Mouse (Mus musculus) forebrain, embryonic 16.5 days (tissue): ENCODE measurements around the gene Trp53rkb. TPM values are rescaled to one million over a fixed set of nuclear protein-coding genes. Genes with fewer than 3 reads are reported as not detected.
"Not testable (repeated sequence)": the region's sequence is repeated elsewhere in the genome, so short reads cannot be mapped to it uniquely, and the experiment has no call there.

Experiments used
- ATAC-seq: fragments of 200-750 bp; cut with Nextera tagmentation; 2 replicates; pipeline ENCODE4 v1.8.0; 2017; ENCODE audit warnings: mild to moderate bottlenecking, moderate library complexity
- H3K27ac ChIP-seq: fragments of 300-500 bp; sonication (generic); 2 replicates; pipeline ENCODE4 v1.5.1; 2014; ENCODE audit warnings: low read length, control low read depth
- H3K27me3 ChIP-seq: fragments of 300-500 bp; sonication (generic); replicated peaks from 2 replicates; pipeline ENCODE4 v1.6.1; 2014; ENCODE audit warnings: low read length; ENCODE audit not compliant: control insufficient read depth, insufficient read depth
- H3K36me3 ChIP-seq: fragments of 300-500 bp; sonication (generic); 2 replicates; pipeline ENCODE4 v1.6.1; 2014; ENCODE audit not compliant: control insufficient read depth, insufficient read depth
- H3K4me1 ChIP-seq: fragments of 300-500 bp; sonication (generic); replicated peaks from 2 replicates; pipeline ENCODE4 v1.6.1; 2014; ENCODE audit warnings: low read length; ENCODE audit not compliant: control insufficient read depth, insufficient read depth
- H3K4me2 ChIP-seq: fragments of 300-500 bp; sonication (generic); 2 replicates; pipeline ENCODE4 v1.6.1; 2014; ENCODE audit warnings: mild to moderate bottlenecking, low read length, control low read depth
- H3K4me3 ChIP-seq: fragments of 300-500 bp; sonication (generic); replicated peaks from 2 replicates; pipeline ENCODE4 v1.5.1; 2014; ENCODE audit warnings: mild to moderate bottlenecking, low read length, control low read depth
- H3K9ac ChIP-seq: fragments of 300-500 bp; sonication (generic); replicated peaks from 2 replicates; pipeline ENCODE4 v1.6.1; 2014; ENCODE audit warnings: low read depth, low read length, control low read depth
- H3K9me3 ChIP-seq: fragments of 300-500 bp; sonication (generic); 2 replicates; pipeline ENCODE4 v1.6.1; 2016; ENCODE audit warnings: low read length; ENCODE audit not compliant: control insufficient read depth
- whole genome bisulfite sequencing: fragments of 180-500 bp; shearing (Covaris S2); extraction: QIAGEN DNeasy Blood & Tissue Kit; methylation state at CpG from one replicate; pipeline ENCODE4 v1.1.7; 2014; 5-methylcytosine and 5-hydroxymethylcytosine counted together
- polyA plus RNA-seq: library from polyadenylated mRNA; unstranded; fragments of >200 nt; fragmentation: Nextera tagmentation; extraction: Ambion mirVana; gene quantifications from 2 replicates; pipeline ENCODE4 v1.2.1, GENCODE M21; 2015

Gene Trp53rkb
- polyA plus RNA-seq, 1 experiment from 2014 or later = 8.7 TPM

- 0 out of 2 replicates have a peak overlapping the region, but pooled peaks have one; percentile 37 for H3K27ac ChIP-seq
- WGBS = under 1% methylated on average over 35 of the region's 35 CpGs
- H3K9me3 ChIP-seq = no peaks in the 10 kb centered on the region
- H3K36me3 ChIP-seq = no peaks in the 10 kb centered on the region
- H3K4me3 ChIP-seq = peak overlapping the region; percentile 66
- peaks cover 15% of the 10 kb centered on the region for H3K4me1 ChIP-seq
- H3K4me2 ChIP-seq = peak overlapping the region; percentile 90
- H3K9ac ChIP-seq = peak overlapping the region; percentile 84
- H3K27me3 ChIP-seq = no peaks in the 10 kb centered on the region
- peak; percentile 99 for ATAC-seq
Observed at GRCm38 (mm10) chr2:166786353-166787004, 5.9 kb upstream of the Trp53rkb start.

GRCm38 (mm10) chr2:166791738-166792137 lies 593 bp upstream of the Trp53rkb start:
- Histone ChIP-seq H3K36me3 (peaks cover 5% of the 10 kb centered on the region), H3K4me1 (peaks cover 23% of the 10 kb centered on the region), H3K27me3 (no peaks in the 10 kb centered on the region), H3K9me3 (no peaks in the 10 kb centered on the region), H3K4me2 (no peak overlapping the region), H3K4me3 (no peak overlapping the region), H3K9ac (no peak overlapping the region), H3K27ac (peak overlapping the region; percentile 5; the same call in 1 of the 2 replicates)
- ATAC-seq = no peak
- WGBS = 57% methylated on average over 5 of the region's 5 CpGs

- Histone ChIP-seq H3K4me2 (peak overlapping the region; percentile 71), H3K4me3 (peak overlapping the region; percentile 74), H3K4me1 (peaks cover 19% of the 10 kb centered on the region), H3K36me3 (peaks cover 15% of the 10 kb centered on the region), H3K9ac (peak overlapping the region; percentile 78), H3K27ac (peak overlapping the region; percentile 44)
- ATAC-seq = peak; percentile 93
- WGBS = under 1% methylated on average over 67 of the region's 76 CpGs
- H3K27me3 ChIP-seq, H3K9me3 ChIP-seq: not testable (repeated sequence)
Observed at GRCm38 (mm10) chr2:166793542-166794214, 1.3 kb downstream of the Trp53rkb start.

GRCm38 (mm10) chr2:166799615-166800472 lies 7.5 kb downstream of the Trp53rkb start:
- H3K9ac ChIP-seq = no peak overlapping the region
- H3K36me3 ChIP-seq = peaks cover 17% of the 10 kb centered on the region
- no peaks in the 10 kb centered on the region for H3K9me3 ChIP-seq
- no peaks in the 10 kb centered on the region for H3K4me1 ChIP-seq
- H3K27ac ChIP-seq = no peak overlapping the region
- no peak overlapping the region for H3K4me2 ChIP-seq
- WGBS = 81% methylated on average over 11 of the region's 11 CpGs
- no peak for ATAC-seq
- no peak overlapping the region for H3K4me3 ChIP-seq
- no peaks in the 10 kb centered on the region for H3K27me3 ChIP-seq

- WGBS = 89% methylated on average over 7 of the region's 7 CpGs
- H3K27ac ChIP-seq = no peak overlapping the region
- no peaks in the 10 kb centered on the region for H3K9me3 ChIP-seq
- no peak overlapping the region for H3K9ac ChIP-seq
- H3K4me1 ChIP-seq = peaks cover 3% of the 10 kb centered on the region; the same call in 1 of the 2 replicates
- no peak for ATAC-seq
- H3K36me3 ChIP-seq = peaks cover 17% of the 10 kb centered on the region
- H3K4me2 ChIP-seq = no peak overlapping the region
- no peaks in the 10 kb centered on the region for H3K27me3 ChIP-seq
- H3K4me3 ChIP-seq = no peak overlapping the region
Observed at GRCm38 (mm10) chr2:166800473-166800857, 8.1 kb downstream of the Trp53rkb start.

- H3K4me1 ChIP-seq = peaks cover 10% of the 10 kb centered on the region
- no peak overlapping the region for H3K9ac ChIP-seq
- H3K9me3 ChIP-seq = no peaks in the 10 kb centered on the region
- no peak overlapping the region for H3K4me2 ChIP-seq
- no peak overlapping the region for H3K27ac ChIP-seq
- no peaks in the 10 kb centered on the region for H3K27me3 ChIP-seq
- 83% methylated on average over 2 of the region's 2 CpGs for WGBS
- no peak for ATAC-seq
- peaks cover 14% of the 10 kb centered on the region for H3K36me3 ChIP-seq
- no peak overlapping the region for H3K4me3 ChIP-seq
Observed at GRCm38 (mm10) chr2:166801436-166801835, 9.1 kb downstream of the Trp53rkb start.

GRCm38 (mm10) chr2:166803298-166803697 lies 11.0 kb downstream of the Trp53rkb start:
- no peaks in the 10 kb centered on the region for H3K9me3 ChIP-seq
- ATAC-seq = no peak
- peaks cover 11% of the 10 kb centered on the region for H3K4me1 ChIP-seq
- 87% methylated on average over 3 of the region's 3 CpGs for WGBS
- 0 out of 2 replicates have a peak, but pooled peaks cover 2% of the 10 kb centered on the region for H3K36me3 ChIP-seq
- H3K4me3 ChIP-seq = no peak overlapping the region
- H3K27me3 ChIP-seq = no peaks in the 10 kb centered on the region
- H3K4me2 ChIP-seq = no peak overlapping the region
- no peak overlapping the region for H3K27ac ChIP-seq
- no peak overlapping the region for H3K9ac ChIP-seq

GRCm38 (mm10) chr2:166805250-166806172 lies 13.2 kb downstream of the Trp53rkb start, which contains the start of gene Arfgef2:
TSS of gene Arfgef2 (plus strand) at chr2:166805588.
- WGBS = 1% methylated on average over 70 of the region's 76 CpGs
- Histone ChIP-seq H3K9me3 (no peaks in the 10 kb centered on the region), H3K4me2 (peak within 1 kb of the TSS; percentile 82), H3K4me1 (peaks cover 11% of the 10 kb centered on the region), H3K9ac (peak within 1 kb of the TSS; percentile 60), H3K27me3 (no peaks in the 10 kb centered on the region), H3K27ac (0 out of 2 replicates have a peak within 1 kb of the TSS, but pooled peaks have one; percentile 19), H3K4me3 (peak within 1 kb of the TSS; percentile 51), H3K36me3 (no peaks in the 10 kb centered on the region)
- peak; percentile 87 for ATAC-seq
